Mouse (Mus musculus): ENCODE measurements around the gene Maip1.

- TF ChIP-seq TCF12 (IDR thresholded peaks at IDR 0.05; ENCODE audit: insufficient read depth, poor library complexity, severe bottlenecking), result no peak
- TF ChIP-seq POLR2A (IDR thresholded peaks at IDR 0.05; ENCODE audit: insufficient read length, low read depth), result no peak
- no peak for TF ChIP-seq USF1 (IDR thresholded peaks at IDR 0.05; ENCODE audit: low read depth)
- no peak for TF ChIP-seq POLR2AphosphoS2 (IDR thresholded peaks at IDR 0.05; ENCODE audit: insufficient read length, low read depth)
- no peak for TF ChIP-seq CEBPB (IDR thresholded peaks at IDR 0.05; ENCODE audit: insufficient read depth, poor library complexity, severe bottlenecking)
Observed at GRCm38 (mm10) chr1:57394051-57394450, 12.1 kb upstream of the Maip1 start.
